Mouse (Mus musculus) kidney, embryonic 16.5 days (tissue): Measurements from ENCODE around the gene Scly. TPM values are rescaled to one million over a fixed set of nuclear protein-coding genes. Genes with fewer than 3 reads are reported as not detected.

Experiments
- ATAC-seq: fragments of 200-750 bp; cut with Nextera tagmentation; 2 replicates; pipeline ENCODE4 v1.8.0; 2017; ENCODE audit warnings: moderate TSS enrichment; ENCODE audit not compliant: low FRiP score, low TSS enrichment
- H3K27ac ChIP-seq: fragments of 300-500 bp; sonication (generic); 2 replicates; pipeline ENCODE4 v1.5.1; 2014; ENCODE audit warnings: low read length
- H3K27me3 ChIP-seq: fragments of 300-500 bp; sonication (generic); 2 replicates; pipeline ENCODE4 v1.6.1; 2014; ENCODE audit warnings: low read length, control low read depth, mixed read lengths; ENCODE audit not compliant: insufficient read depth
- H3K36me3 ChIP-seq: fragments of 300-500 bp; sonication (generic); 2 replicates; pipeline ENCODE4 v1.6.1; 2014; ENCODE audit warnings: low read length, control low read depth, mixed read lengths; ENCODE audit not compliant: insufficient read depth
- H3K4me1 ChIP-seq: fragments of 300-500 bp; sonication (generic); 2 replicates; pipeline ENCODE4 v1.6.1; 2014; ENCODE audit warnings: low read length, control low read depth, mixed read lengths; ENCODE audit not compliant: insufficient read depth
- H3K4me2 ChIP-seq: fragments of 300-500 bp; sonication (generic); replicated peaks from 2 replicates; pipeline ENCODE4 v1.6.1; 2014; ENCODE audit warnings: low read depth, low read length
- H3K4me3 ChIP-seq: fragments of 300-500 bp; sonication (generic); 2 replicates; pipeline ENCODE4 v1.5.1; 2014; ENCODE audit warnings: mild to moderate bottlenecking, low read length
- H3K9ac ChIP-seq: fragments of 300-500 bp; sonication (generic); replicated peaks from 2 replicates; pipeline ENCODE4 v1.6.1; 2014; ENCODE audit warnings: low read length
- H3K9me3 ChIP-seq: fragments of 300-500 bp; sonication (generic); 2 replicates; pipeline ENCODE4 v1.6.1; 2016; ENCODE audit warnings: low read length, control low read depth
- WGBS: fragments of 180-500 bp; shearing (Covaris S2); extraction: QIAGEN DNeasy Blood & Tissue Kit; methylation state at CpG from one replicate; pipeline ENCODE4 v1.1.7; 2014; 5-methylcytosine and 5-hydroxymethylcytosine counted together
- polyA plus RNA-seq: library from polyadenylated mRNA; unstranded; fragments of >200 nt; fragmentation: Nextera tagmentation; extraction: Ambion mirVana; gene quantifications from 2 replicates; pipeline ENCODE4 v1.2.1, GENCODE M21; 2015

Scly gene
- polyA plus RNA-seq, 1 experiment from 2014 or later: 29.7 TPM

DNA sequence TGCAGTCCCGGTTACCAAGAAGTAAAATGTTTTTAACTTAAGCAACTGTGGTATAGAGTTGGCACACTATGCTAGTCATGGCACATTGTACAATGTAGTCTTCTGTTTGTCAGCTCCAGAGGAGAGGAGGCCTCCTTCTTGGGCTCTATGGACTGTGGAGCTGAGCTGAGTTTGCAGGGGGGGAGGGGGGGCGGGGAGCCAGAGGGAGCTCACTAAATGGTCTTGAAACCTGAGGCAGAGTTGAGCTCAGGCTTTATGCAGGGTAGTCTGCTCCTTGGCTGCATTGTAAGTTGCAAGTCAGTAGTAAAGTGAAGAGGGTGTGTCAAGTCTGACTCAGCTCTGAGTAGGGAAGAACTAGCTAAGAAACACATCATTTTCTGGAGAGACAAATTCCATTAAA, 25.9 kb upstream of the Scly start:
- ATAC-seq: no peak
- Histone ChIP-seq H3K9me3 (no peaks in the 10 kb centered on the region), H3K27ac (no peak overlapping the region), H3K4me1 (no peaks in the 10 kb centered on the region), H3K9ac (no peak overlapping the region), H3K27me3 (no peaks in the 10 kb centered on the region), H3K4me2 (no peak overlapping the region), H3K4me3 (no peak overlapping the region), H3K36me3 (peaks cover 8% of the 10 kb centered on the region)
- WGBS: 86% methylated on average over 2 of the region's 2 CpGs

DNA sequence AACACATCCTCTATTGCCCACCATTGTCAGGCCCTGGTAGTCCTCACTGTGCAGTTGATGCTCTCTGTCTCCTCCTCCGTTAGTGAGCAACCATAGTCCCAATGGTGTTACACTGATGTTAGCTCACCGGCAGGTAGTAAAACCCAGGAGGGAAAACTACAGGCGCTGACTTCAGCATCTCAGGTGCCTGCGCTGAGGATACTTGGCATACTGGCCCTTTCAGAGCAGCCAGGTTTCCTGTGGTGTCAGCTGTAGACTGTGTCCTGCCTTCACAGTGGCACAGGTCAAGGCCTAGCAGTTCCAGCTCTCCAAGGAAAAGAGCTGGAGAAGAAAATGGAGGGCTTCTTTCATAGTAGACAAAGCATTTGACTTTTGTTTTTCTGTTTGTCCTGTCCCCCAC, 21.6 kb upstream of the Scly start:
- ATAC-seq: no peak
- Histone ChIP-seq H3K4me2 (no peak overlapping the region), H3K27me3 (no peaks in the 10 kb centered on the region), H3K4me3 (no peak overlapping the region), H3K27ac (no peak overlapping the region), H3K4me1 (no peaks in the 10 kb centered on the region), H3K36me3 (peaks cover 33% of the 10 kb centered on the region), H3K9ac (no peak overlapping the region), H3K9me3 (no peaks in the 10 kb centered on the region)
- WGBS: 93% methylated on average over 4 of the region's 4 CpGs

DNA sequence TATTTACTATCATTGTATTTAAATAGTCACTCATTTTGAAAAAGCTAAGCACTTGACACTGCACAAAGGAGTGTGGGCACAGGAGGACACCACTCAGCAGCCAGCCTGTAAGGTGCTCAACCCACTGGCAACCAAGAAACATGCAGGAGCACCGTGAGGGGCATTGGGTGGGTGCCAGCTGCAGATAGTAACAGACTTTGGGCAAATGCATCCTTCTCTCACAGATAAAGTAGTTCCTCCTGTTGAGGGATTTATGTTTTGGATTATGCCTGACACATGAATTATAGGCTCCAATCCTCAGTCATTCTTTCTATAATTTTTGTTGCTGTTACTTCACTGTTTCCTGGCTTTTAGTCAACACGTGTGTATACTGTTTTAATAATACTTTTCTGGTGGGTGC, 20.7 kb upstream of the Scly start:
- WGBS: 92% methylated on average over 2 of the region's 2 CpGs
- Histone ChIP-seq H3K9ac (no peak overlapping the region), H3K4me1 (no peaks in the 10 kb centered on the region), H3K9me3 (no peaks in the 10 kb centered on the region), H3K36me3 (peaks cover 33% of the 10 kb centered on the region), H3K4me2 (no peak overlapping the region), H3K27me3 (no peaks in the 10 kb centered on the region), H3K27ac (no peak overlapping the region), H3K4me3 (no peak overlapping the region)
- no peak for ATAC-seq

DNA sequence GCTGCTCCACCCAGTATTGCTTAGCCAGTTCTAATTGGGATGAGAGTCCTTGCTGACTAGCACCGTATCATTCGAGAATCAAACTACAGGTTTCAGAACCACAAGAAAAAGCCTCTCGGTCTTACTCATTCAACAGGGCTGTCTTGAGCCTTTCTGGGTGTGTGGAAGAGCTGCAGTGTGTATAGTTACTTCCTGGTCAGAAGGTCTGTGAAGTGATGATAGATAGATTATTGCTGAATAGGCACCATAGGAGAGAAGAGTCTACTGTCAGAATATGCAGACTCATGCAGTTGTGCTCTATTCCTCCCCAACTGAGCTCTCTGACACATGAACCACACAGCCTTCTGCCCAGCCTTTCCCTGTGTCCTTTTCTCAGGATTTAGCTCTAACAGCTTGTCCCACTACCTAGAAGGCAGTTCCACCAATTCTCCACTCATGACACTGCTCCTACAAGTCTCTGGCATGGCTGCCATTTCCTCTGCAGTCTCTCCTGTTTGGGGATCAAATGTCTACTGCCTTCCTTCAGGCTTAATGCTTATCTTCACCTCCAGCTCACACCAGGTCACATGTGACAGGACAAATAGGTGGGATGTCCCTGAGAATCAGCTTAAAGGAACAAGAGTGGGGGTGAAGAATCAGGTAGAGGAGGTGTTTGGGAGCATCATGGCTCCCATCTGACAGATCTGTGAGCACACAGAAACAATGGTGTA, 19.6 kb upstream of the Scly start:
- Histone ChIP-seq H3K9me3 (no peaks in the 10 kb centered on the region), H3K36me3 (peaks cover 37% of the 10 kb centered on the region), H3K9ac (no peak overlapping the region), H3K4me3 (no peak overlapping the region), H3K27me3 (no peaks in the 10 kb centered on the region), H3K4me2 (no peak overlapping the region), H3K27ac (no peak overlapping the region), H3K4me1 (no peaks in the 10 kb centered on the region)
- ATAC-seq: no peak
- WGBS: 96% methylated on average over 3 of the region's 3 CpGs

DNA sequence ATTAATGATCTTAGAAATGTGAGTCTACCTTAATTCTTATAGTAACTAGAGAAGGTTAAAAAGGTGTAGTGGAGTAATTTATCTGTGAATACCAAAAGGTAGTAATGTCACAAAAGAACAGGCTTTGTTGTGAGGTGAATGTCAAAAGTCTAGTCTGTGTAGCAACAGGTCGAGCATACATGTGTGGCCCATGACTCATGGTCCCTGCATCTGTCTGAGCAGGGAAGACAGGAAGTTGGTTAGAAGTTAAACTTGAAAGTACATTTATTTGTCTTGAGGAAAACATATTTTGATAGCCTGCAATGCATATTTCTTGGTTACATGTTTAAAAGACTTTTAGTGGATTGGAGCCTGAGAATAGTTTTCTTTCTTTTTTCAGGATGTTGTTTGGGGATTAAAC, 19.0 kb upstream of the Scly start:
- WGBS: 90% methylated on average over 1 of the region's 1 CpGs
- no peak overlapping the region for H3K27ac ChIP-seq
- H3K4me2 ChIP-seq: no peak overlapping the region
- H3K9me3 ChIP-seq: no peaks in the 10 kb centered on the region
- no peaks in the 10 kb centered on the region for H3K4me1 ChIP-seq
- no peak overlapping the region for H3K4me3 ChIP-seq
- ATAC-seq: no peak
- peaks cover 37% of the 10 kb centered on the region for H3K36me3 ChIP-seq
- no peaks in the 10 kb centered on the region for H3K27me3 ChIP-seq
- no peak overlapping the region for H3K9ac ChIP-seq

DNA sequence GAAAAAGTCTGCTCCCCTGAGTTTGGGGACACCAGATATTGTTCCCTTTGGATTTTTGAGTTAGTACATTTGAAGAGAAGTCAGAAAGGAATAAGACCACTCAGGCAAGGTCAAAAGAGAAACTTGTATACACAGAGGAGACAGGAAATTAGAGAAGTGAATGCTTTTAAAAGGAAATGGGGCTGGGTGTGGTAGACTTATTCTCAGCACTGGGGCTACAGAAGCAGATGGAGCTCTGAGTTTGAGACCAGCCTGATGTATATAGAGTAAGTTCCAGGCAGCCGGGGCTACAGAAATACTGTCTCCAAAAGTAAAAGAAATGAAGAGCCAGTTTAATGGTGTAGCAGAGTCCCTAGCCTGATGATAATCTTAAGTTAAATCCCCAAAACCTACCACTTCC, 15.6 kb upstream of the Scly start:
- H3K9ac ChIP-seq: no peak overlapping the region
- no peak overlapping the region for H3K4me3 ChIP-seq
- no peak overlapping the region for H3K4me2 ChIP-seq
- no peak for ATAC-seq
- H3K4me1 ChIP-seq: no peaks in the 10 kb centered on the region
- no peak overlapping the region for H3K27ac ChIP-seq
- peaks cover 42% of the 10 kb centered on the region for H3K36me3 ChIP-seq
- no peaks in the 10 kb centered on the region for H3K27me3 ChIP-seq
- H3K9me3 ChIP-seq: no peaks in the 10 kb centered on the region
- WGBS: 74% methylated on average over 1 of the region's 1 CpGs

DNA sequence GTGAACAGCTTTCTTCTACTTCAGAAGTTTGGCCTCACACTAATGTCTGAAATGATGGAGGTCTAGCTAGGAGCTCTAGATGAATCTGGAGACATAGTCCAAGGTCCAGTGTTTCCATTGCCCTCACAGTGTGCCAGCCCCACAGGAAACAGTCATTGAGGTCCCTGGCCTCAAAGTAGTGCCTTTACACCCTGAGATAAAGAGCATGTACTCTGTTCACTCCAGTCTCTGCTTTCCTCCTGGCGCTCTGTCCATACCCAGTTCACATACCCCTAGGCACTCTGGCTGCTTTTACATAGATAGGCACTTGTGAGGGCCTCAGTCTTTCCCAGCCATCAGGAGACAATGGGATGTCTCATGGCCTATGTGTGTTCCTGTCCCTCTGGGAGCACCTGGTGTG, 8.8 kb upstream of the Scly start:
- no peaks in the 10 kb centered on the region for H3K27me3 ChIP-seq
- ATAC-seq: no peak
- H3K27ac ChIP-seq: no peak overlapping the region
- no peak overlapping the region for H3K4me3 ChIP-seq
- no peak overlapping the region for H3K4me2 ChIP-seq
- peaks cover 12% of the 10 kb centered on the region for H3K36me3 ChIP-seq
- no peaks in the 10 kb centered on the region for H3K4me1 ChIP-seq
- WGBS: 100% methylated on average over 1 of the region's 1 CpGs
- H3K9ac ChIP-seq: no peak overlapping the region
- H3K9me3 ChIP-seq: no peaks in the 10 kb centered on the region

DNA sequence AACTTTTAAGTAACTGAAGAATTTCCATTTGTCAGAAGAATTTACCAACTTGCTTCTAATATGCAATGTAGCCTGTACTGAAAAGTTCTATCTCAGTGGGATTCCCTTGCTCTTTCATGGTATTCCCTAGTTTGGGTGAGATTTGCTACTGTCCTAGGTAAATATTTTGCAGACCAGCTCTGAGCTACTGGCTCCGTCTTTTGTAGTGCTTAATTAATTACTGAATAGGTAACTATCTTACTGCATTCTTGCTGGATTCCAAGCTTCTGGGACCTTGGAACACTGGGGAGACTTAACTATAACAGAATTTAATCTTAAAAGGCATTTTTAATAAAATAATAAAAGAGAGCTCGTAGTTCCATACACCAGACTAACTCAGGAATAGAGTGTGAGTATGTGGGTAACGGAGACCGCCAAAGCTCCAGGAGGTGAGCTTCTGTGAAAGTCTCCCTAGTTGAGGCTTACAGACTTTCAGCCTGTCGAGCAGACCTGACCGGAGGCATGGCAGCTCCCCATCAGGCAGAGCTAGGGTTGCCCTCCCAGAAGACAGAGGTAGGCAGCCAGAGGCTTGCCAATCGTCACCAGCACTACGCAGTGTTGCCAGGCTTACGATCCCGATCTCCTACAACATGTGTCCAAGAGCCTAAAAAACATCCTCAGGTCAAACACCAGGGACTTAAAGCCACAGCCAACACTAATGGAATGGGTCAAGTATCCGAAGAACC, 5.9 kb upstream of the Scly start:
- no peaks in the 10 kb centered on the region; the same call in 1 of the 2 replicates for H3K36me3 ChIP-seq
- H3K27ac ChIP-seq: peak overlapping the region; percentile 31
- WGBS: 89% methylated on average over 11 of the region's 11 CpGs
- no peak overlapping the region for H3K9ac ChIP-seq
- H3K4me3 ChIP-seq: no peak overlapping the region
- H3K4me1 ChIP-seq: no peaks in the 10 kb centered on the region
- no peak for ATAC-seq
- no peaks in the 10 kb centered on the region for H3K9me3 ChIP-seq
- no peak overlapping the region for H3K4me2 ChIP-seq
- H3K27me3 ChIP-seq: no peaks in the 10 kb centered on the region

DNA sequence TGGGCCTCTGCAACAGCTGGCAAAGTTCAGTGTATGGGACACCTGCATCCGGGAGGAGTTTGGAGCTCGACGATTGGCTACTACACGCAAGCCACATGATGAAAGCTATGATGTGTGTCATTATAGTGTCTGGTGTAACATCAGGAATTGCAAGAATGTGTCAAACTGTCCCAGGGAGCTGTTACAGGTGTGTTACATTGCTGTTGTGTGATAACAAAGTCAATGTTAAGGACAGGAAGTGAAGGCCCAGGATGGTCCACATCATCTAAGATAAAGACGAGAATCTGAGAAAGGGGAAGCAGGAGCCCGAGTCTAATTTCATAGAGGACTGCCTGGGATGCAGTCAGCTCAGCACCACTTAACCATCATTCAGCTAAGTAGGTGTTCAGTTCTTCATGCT, 2.6 kb upstream of the Scly start:
- H3K4me2 ChIP-seq: no peak overlapping the region
- no peaks in the 10 kb centered on the region for H3K9me3 ChIP-seq
- no peak overlapping the region for H3K27ac ChIP-seq
- H3K27me3 ChIP-seq: no peaks in the 10 kb centered on the region
- no peaks in the 10 kb centered on the region; the same call in 1 of the 2 replicates for H3K36me3 ChIP-seq
- H3K4me3 ChIP-seq: no peak overlapping the region
- WGBS: 90% methylated on average over 6 of the region's 6 CpGs
- H3K4me1 ChIP-seq: peaks cover 19% of the 10 kb centered on the region
- no peak for ATAC-seq
- no peak overlapping the region for H3K9ac ChIP-seq

DNA sequence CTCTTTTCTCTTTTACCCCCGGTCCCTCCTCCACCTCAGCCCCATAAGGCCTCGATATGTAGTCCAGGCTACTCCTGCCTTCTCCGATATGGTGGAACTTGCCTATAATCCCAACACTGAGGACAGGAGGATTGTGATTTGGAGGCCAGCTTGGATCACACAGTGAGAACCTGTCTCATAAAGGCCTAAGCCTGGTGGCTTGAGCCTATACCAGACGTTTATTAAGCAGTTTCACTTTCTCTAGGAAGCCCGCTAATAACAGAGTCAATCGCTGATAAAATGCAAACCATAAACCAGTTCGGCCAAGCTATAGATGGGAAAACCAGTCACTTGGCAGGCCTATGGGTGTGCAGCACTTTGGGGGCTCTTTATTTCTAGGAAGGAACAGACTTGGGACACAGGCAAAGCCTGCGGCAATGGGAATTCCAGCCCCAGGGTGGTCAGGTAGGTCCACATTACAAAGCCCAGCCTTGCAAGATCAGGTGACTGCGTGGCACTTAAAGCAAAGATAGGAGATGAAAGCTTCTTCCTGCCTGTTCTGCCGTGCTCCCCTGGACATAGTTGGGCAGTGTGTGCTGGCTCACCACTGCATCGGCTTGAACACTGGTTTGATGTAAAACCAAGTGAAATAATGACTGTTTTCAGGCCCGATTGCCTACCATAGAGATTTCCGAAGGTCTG, 1.0 kb downstream of the Scly start:
- peak overlapping the region; percentile 84 for H3K4me3 ChIP-seq
- peaks cover 33% of the 10 kb centered on the region for H3K4me1 ChIP-seq
- 0 out of 2 replicates have a peak overlapping the region, but pooled peaks have one; percentile 4 for H3K27ac ChIP-seq
- H3K27me3 ChIP-seq: no peaks in the 10 kb centered on the region
- peak overlapping the region; percentile 64 for H3K4me2 ChIP-seq
- no peaks in the 10 kb centered on the region for H3K9me3 ChIP-seq
- H3K36me3 ChIP-seq: no peaks in the 10 kb centered on the region
- H3K9ac ChIP-seq: peak overlapping the region; percentile 81
- 80% methylated on average over 13 of the region's 13 CpGs for WGBS
- no peak for ATAC-seq
